Mouse (Mus musculus) hindbrain, embryonic 10.5 days (tissue): Measurements from ENCODE around the gene Kcnh4. TPM values are rescaled to one million over a fixed set of nuclear protein-coding genes. Genes with fewer than 3 reads are reported as not detected.

ENCODE experiments used
- DNase-seq: peaks from one replicate; pipeline ENCODE4 v3.0.0-alpha.2; 2017; ENCODE audit warnings: low spot score
- H3K27ac ChIP-seq: fragments of 300-500 bp; sonication (generic); 2 replicates; pipeline ENCODE4 v1.5.1; 2016; ENCODE audit warnings: mild to moderate bottlenecking, moderate library complexity
- H3K27me3 ChIP-seq: fragments of 300-500 bp; sonication (generic); 2 replicates; pipeline ENCODE4 v1.6.1; 2016; ENCODE audit warnings: mild to moderate bottlenecking; ENCODE audit not compliant: poor library complexity, insufficient read depth, severe bottlenecking
- H3K36me3 ChIP-seq: fragments of 300-500 bp; sonication (generic); 2 replicates; pipeline ENCODE4 v1.6.1; 2016; ENCODE audit warnings: mild to moderate bottlenecking, moderate library complexity
- H3K4me1 ChIP-seq: fragments of 300-500 bp; sonication (generic); replicated peaks from 2 replicates; pipeline ENCODE4 v1.6.1; 2016; ENCODE audit warnings: mild to moderate bottlenecking
- H3K4me3 ChIP-seq: fragments of 300-500 bp; sonication (generic); 2 replicates; pipeline ENCODE4 v1.5.1; 2016; ENCODE audit warnings: mild to moderate bottlenecking, moderate library complexity
- H3K9me3 ChIP-seq: fragments of 300-500 bp; sonication (generic); 2 replicates; pipeline ENCODE4 v1.6.1; 2016; ENCODE audit warnings: mild to moderate bottlenecking, moderate library complexity
- WGBS: fragments of 180-500 bp; shearing (Covaris S2); methylation state at CpG from one replicate; pipeline ENCODE4 v1.1.7; 2016; 5-methylcytosine and 5-hydroxymethylcytosine counted together
- polyA plus RNA-seq: library from polyadenylated mRNA; unstranded; fragments of >200 nt; fragmentation: Nextera tagmentation; extraction: Ambion mirVana; gene quantifications from 2 replicates; pipeline ENCODE4 v1.2.1, GENCODE M21; 2016

Gene Kcnh4
- polyA plus RNA-seq, 1 experiment from 2014 or later = 4.4 TPM

DNA sequence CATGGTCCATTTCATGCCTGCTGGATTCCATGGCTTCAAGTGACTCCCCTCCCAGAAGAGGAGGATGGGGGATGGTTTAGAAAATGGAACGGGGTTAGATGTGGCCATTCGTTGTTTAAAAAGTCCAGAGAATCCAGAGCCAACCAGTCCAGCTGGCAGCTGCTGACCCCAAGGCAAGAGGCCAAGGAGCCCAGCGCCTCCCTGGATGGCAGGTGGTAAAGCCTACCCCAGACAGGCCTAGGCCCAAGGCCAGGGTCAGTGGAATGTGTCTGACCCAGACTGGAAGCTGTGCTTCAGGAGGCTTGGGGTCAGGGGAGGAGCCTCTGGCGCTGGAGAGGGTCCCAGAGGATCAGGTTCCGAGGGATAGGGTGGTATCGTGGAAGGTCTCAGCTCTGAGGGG is 18.4 kb downstream of the Kcnh4 start:
- Histone ChIP-seq H3K9me3 (no peaks in the 10 kb centered on the region), H3K4me1 (peaks cover 27% of the 10 kb centered on the region), H3K27ac (no peak overlapping the region), H3K4me3 (no peak overlapping the region), H3K36me3 (no peaks in the 10 kb centered on the region), H3K27me3 (peaks cover 10% of the 10 kb centered on the region; the same call in 1 of the 2 replicates)
- no peak for DNase-seq
- 76% methylated on average over 6 of the region's 6 CpGs for WGBS

DNA sequence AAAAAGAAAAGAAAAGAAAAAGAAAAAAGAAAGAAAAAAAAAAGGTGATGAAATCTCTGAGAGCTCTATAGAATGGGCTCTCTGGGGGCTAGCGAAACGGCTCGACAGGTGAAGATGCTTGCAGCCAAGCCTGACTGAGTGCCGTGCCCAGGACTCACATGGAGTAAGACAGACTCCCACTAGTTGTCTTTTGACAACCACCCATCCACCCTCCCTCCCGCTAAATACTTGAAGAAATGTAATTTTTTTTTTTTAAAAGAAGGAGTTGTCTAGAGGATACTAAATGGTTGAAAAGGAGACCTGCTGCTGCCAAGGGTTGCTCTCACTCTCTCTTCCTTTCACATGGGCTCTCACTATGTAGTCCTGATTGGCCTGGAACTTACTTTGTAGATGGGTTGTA is 21.0 kb downstream of the Kcnh4 start:
- Histone ChIP-seq H3K27ac (peak overlapping the region; percentile 93), H3K9me3 (no peaks in the 10 kb centered on the region), H3K27me3 (peaks cover 4% of the 10 kb centered on the region; the same call in 1 of the 2 replicates), H3K4me1 (peaks cover 25% of the 10 kb centered on the region), H3K36me3 (peaks cover 14% of the 10 kb centered on the region; the same call in 1 of the 2 replicates), H3K4me3 (peak overlapping the region; percentile 98)
- whole genome bisulfite sequencing = 22% methylated on average over 5 of the region's 5 CpGs
- DNase-seq = no peak

DNA sequence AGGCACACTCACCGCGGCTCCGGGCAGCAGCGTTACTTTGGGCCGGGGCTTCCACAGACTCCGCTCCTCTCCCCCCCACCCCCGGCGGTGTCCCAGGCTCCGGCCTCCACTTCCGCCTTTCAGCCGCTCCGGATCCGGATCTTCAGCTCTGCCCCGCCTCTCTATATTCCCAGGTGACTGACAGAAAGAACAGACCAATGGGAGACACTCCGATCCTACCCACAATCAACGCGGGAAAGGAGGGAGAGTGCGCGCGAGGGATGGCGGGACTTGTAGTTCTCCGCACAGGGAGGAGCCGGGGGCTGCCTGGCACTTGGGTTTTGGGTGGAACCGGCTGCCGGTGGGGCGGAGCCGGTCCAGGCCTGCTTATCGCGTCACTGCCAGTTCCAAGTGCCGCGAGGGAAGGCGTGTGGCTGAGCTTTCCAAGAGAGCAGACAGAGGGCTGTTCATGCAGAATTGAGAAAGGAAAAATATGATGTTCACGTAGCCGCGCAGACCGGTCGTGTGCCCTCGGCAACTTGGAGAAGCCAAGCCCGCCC is 21.6 kb downstream of the Kcnh4 start, which contains the start of gene Rab5c:
Rab5c (minus strand) TSS at position 150 of the 539 bp plus-strand sequence.
- DNase-seq = peak; percentile 99
- Histone ChIP-seq H3K27ac (peak within 1 kb of the TSS; percentile 93), H3K27me3 (peaks cover 4% of the 10 kb centered on the region; the same call in 1 of the 2 replicates), H3K4me3 (peak within 1 kb of the TSS; percentile 98), H3K36me3 (peaks cover 20% of the 10 kb centered on the region), H3K9me3 (no peaks in the 10 kb centered on the region), H3K4me1 (peaks cover 25% of the 10 kb centered on the region)
- WGBS = under 1% methylated on average over 39 of the region's 39 CpGs

DNA sequence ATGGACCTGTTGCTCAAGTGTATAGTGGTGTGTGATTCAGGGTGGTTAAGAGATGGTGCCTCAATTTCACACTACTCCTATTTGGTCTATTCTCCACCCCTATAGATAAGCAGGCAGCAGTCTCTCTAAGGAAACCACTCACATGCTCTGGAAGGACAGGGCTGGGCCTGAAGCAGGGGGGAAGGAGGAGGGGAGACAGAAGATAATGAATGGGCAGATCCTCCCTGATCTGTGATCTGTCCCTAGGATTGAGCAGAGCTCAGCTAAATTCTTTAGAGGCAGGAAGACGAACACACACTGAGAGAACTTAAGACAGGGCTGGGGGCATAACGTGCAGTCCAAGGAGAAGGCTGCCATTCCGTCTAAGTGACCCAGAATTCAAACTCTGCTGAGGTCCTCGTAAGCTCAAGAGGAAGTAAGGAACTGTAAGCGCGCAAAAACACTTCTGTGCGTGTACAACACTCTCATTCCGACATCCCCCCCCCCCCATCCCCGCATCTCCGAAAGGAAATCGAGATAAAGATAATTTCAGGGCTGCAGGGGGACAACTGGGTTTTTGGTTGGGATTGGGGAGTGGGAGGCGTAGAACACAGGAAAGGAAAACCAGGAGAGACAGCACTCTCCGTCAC is 22.5 kb downstream of the Kcnh4 start:
- Histone ChIP-seq H3K36me3 (peaks cover 29% of the 10 kb centered on the region), H3K9me3 (no peaks in the 10 kb centered on the region), H3K4me1 (peaks cover 25% of the 10 kb centered on the region), H3K27me3 (peaks cover 4% of the 10 kb centered on the region; the same call in 1 of the 2 replicates), H3K27ac (peak overlapping the region; percentile 93), H3K4me3 (peak overlapping the region; percentile 98)
- no peak for DNase-seq
- 2% methylated on average over 13 of the region's 13 CpGs for WGBS

DNA sequence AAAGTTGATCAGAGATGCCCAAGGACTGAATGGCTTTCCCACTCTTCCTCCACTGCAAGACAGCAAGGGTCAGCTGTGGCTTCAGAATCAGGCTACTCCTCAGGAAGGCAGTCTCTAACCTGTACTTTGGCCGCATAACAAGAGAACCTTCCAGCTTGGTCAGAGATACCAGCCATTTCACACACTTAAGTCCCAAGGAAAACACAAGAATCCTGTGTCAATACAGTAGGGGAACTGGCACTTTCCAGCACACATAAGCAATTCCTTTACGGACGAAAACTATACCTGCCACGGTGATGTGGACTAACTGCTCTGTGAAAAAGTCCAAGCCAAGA is 23.0 kb downstream of the Kcnh4 start:
- 85% methylated on average over 4 of the region's 4 CpGs for WGBS
- Histone ChIP-seq H3K4me3 (peak overlapping the region; percentile 98), H3K36me3 (peaks cover 31% of the 10 kb centered on the region), H3K4me1 (peaks cover 25% of the 10 kb centered on the region), H3K27me3 (peaks cover 4% of the 10 kb centered on the region; the same call in 1 of the 2 replicates), H3K9me3 (no peaks in the 10 kb centered on the region), H3K27ac (0 out of 2 replicates have a peak overlapping the region, but pooled peaks have one; percentile 93)
- DNase-seq = no peak

DNA sequence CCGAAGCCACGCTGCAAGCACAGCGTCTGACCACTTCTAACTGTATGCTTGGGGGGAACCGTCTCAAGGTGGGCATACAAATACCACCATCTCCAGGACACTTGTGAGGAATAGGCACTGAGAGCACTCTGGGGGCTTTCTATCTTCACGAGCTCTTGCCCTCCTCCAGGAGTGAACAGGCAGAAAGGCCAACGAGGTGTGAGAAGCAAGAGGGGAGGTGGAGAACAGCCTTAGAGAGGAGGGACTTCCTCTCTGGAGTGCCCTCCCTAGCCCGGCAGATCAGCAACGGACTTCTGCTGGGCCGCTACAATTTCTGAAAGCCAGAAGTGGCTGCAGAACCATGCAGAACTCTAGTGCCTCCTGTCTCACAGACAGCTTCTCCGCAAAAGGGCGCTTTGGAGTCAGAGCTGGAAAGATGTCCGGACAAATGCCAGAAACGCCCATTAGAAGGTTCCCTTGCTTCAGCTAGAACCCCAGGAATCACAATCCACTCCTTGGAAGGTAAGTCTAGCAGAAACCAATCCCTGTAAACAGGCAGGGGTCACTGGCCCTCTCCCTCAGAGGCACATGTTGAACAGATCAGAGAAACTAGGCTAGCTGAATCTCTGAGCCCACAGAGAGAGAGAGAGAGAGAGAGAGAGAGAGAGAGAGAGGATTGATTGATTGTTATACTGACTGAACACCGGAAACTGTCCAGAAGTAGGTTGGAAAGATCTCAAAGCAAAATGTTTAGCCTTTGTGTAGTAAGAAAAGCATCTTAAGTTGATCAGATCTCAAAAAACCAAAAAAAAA is 23.6 kb downstream of the Kcnh4 start:
- H3K9me3 ChIP-seq = no peaks in the 10 kb centered on the region
- H3K27me3 ChIP-seq = peaks cover 4% of the 10 kb centered on the region; the same call in 1 of the 2 replicates
- 81% methylated on average over 14 of the region's 14 CpGs for WGBS
- no peak for DNase-seq
- peaks cover 33% of the 10 kb centered on the region for H3K36me3 ChIP-seq
- peaks cover 25% of the 10 kb centered on the region for H3K4me1 ChIP-seq
- peak overlapping the region; percentile 98 for H3K4me3 ChIP-seq
- H3K27ac ChIP-seq = no peak overlapping the region

DNA sequence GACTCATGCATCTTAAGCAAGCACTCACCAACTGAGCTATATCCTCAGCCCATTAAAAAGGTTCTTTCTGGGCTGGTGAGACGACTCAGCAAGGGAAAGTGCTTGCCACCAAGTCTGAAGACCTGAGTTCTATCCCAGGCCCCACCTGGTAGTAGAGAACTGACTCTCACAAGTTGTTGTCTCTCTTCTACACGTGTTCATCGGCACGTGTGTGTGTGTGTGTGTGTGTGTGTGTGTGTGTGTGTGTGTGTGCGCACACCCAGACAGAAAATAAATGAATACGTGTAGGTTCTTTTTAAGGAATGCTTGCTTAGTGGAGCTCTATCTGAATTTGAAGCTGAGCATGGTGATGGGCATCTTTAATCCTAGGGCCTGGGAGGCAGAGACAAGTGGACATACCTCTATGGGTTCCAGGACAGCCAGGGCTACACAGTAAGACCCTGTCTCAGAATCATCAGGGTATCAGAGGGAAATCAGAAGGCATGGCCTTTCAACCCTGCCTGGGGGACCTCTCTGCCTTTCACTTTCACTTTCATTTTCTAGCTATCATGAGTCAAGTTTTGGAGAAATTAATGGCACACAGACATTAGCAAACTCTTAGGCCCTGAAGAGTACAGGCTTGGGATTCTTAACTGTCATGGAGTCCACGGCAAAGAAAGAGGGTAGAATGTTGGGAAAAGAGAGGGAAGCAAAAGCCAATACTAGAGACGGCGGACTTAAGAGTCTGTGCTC is 24.4 kb downstream of the Kcnh4 start:
- DNase-seq = no peak
- Histone ChIP-seq H3K27ac (no peak overlapping the region), H3K36me3 (peaks cover 35% of the 10 kb centered on the region), H3K9me3 (no peaks in the 10 kb centered on the region), H3K4me1 (peaks cover 25% of the 10 kb centered on the region), H3K4me3 (peak overlapping the region; percentile 98; the same call in 1 of the 2 replicates), H3K27me3 (peaks cover 4% of the 10 kb centered on the region; the same call in 1 of the 2 replicates)
- WGBS = 92% methylated on average over 9 of the region's 9 CpGs

DNA sequence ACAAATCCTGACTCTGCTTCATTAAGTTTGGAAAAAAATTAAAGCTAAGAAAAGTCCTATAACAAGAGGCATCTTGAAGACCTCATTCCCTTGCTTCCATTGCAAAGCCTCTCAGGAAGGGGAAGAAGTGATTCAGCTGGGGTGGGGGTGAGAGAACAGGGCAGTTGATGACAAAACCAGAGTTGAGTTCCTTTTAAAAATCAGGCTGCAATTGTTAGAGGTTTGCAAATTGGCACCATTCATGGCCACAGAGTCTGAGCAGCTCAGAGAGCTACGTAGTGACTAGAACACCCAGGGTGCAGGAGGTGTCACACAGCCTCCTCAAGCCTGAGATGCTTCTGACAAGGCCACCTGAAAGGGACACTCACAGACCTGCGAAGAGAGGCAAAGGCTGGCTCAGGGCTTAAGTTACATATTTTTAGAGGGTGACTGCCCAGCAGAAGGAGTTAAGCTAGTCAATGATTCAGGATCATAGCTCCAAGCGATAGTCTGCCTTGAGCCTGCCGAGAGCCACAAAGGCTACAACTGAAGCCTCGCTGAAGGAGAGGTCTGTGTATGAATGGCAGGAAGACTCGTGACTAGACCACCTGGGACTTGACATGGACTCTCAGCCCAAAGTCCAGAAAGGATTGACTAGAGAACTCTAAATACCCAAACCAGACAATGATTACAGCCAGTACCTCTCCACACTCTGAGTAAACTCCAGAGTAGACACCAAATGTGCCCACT is 29.1 kb downstream of the Kcnh4 start:
- DNase-seq = no peak
- no peak overlapping the region for H3K4me3 ChIP-seq
- no peaks in the 10 kb centered on the region for H3K9me3 ChIP-seq
- peaks cover under 1% of the 10 kb centered on the region for H3K4me1 ChIP-seq
- H3K27me3 ChIP-seq = no peaks in the 10 kb centered on the region
- peaks cover 53% of the 10 kb centered on the region for H3K36me3 ChIP-seq
- WGBS = 91% methylated on average over 6 of the region's 6 CpGs
- H3K27ac ChIP-seq = no peak overlapping the region

DNA sequence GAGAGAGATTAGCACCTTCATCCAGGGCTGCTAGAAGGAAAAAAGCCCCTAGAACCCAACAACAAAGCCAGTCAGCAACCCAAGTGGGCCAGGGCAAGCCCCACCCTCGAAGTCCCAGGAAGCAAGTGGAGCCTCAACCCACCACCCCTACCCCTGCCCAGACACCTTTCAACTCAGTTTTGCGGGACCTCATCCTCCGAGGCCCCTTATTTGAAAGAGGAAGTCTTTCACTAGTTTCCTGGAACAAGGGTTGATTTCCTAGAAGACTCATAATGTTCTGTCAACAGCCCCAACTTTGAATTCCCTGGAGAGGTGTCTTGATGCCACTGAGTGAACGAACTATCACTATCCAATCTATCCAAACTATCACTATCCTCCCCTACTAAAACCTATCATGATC is 29.8 kb downstream of the Kcnh4 start:
- 95% methylated on average over 4 of the region's 4 CpGs for WGBS
- no peak overlapping the region for H3K27ac ChIP-seq
- H3K36me3 ChIP-seq = peaks cover 48% of the 10 kb centered on the region
- peaks cover 2% of the 10 kb centered on the region; the same call in 1 of the 2 replicates for H3K4me1 ChIP-seq
- H3K9me3 ChIP-seq = no peaks in the 10 kb centered on the region
- no peaks in the 10 kb centered on the region for H3K27me3 ChIP-seq
- H3K4me3 ChIP-seq = no peak overlapping the region
- DNase-seq = no peak

DNA sequence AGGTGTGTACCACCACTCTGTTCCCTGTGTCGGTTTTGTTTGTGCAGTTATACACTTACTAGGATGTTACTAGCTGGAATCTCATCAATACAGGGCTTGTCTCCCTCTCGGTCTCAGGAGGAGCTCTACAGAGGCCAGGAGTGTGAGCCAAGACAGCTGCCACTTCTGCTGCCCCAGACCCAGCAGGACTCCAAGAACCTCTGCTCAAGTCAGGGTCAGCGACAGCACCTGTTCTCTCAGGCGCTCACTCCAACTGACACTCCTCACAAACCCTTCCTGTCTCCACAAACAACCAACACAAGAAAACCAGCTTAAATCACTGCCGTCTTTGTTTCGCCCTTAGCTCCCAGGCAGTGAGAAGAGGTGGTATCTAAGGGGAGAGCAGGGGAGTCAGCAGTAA is 31.1 kb downstream of the Kcnh4 start:
- peaks cover 44% of the 10 kb centered on the region for H3K36me3 ChIP-seq
- no peaks in the 10 kb centered on the region for H3K9me3 ChIP-seq
- H3K27me3 ChIP-seq = no peaks in the 10 kb centered on the region

DNA sequence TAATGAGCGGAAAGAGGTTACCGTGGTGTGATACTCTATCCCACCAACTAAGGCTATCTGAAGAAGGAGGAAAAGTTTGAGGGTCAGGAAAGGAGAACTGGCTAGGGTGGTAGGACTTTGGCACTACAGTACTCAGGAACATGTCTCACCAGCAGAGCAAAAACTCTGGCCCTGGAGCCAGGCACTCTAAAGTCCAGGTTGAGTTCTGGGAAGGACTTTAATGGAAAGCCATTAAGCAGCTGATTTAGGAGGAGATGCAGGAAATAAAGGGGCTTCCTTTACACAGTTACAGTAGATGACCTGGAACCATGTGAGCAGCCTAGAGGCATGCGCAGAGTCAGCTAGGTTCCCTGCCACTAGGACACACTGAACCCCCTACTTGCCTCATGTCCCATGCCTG is 32.5 kb downstream of the Kcnh4 start:
- WGBS = 97% methylated on average over 3 of the region's 3 CpGs
- DNase-seq = no peak
- Histone ChIP-seq H3K4me3 (no peak overlapping the region), H3K27me3 (no peaks in the 10 kb centered on the region), H3K27ac (no peak overlapping the region), H3K36me3 (peaks cover 30% of the 10 kb centered on the region), H3K4me1 (peaks cover 14% of the 10 kb centered on the region), H3K9me3 (no peaks in the 10 kb centered on the region)

More for the DNA sequence above, 31.1 kb downstream of the Kcnh4 start:
- H3K4me3 ChIP-seq = no peak overlapping the region
- H3K27ac ChIP-seq = no peak overlapping the region
- peaks cover 8% of the 10 kb centered on the region; the same call in 1 of the 2 replicates for H3K4me1 ChIP-seq
- WGBS = 89% methylated on average over 6 of the region's 6 CpGs
- DNase-seq = no peak
